Mouse (Mus musculus) liver, adult 2 months (tissue): ENCODE measurements around the gene Cnot8.

Experiments used
- CTCF ChIP-seq: fragments of 200-500 bp; IDR thresholded peaks from 2 replicates; pipeline ENCODE4 v1.5.1; 2011; ENCODE audit warnings: low read depth, low read length, control low read depth
- POLR2A ChIP-seq: fragments of 200-500 bp; IDR thresholded peaks from 2 replicates; pipeline ENCODE4 v1.6.1; 2011; ENCODE audit warnings: low read length, control low read depth; ENCODE audit not compliant: insufficient read depth; ENCODE audit errors: extremely low read depth

- TF ChIP-seq POLR2A (no peak), CTCF (no peak)
These were observed 52.9 kb downstream of the Cnot8 start for GRCm38 (mm10) chr11:58156871-58157270.
